Mouse (Mus musculus): ENCODE data around the gene Gramd1b. TPM values are rescaled to one million over a fixed set of nuclear protein-coding genes. Genes with fewer than 3 reads are reported as not detected.

Gene Gramd1b
- polyA plus RNA-seq, 1 experiment: 41.2 TPM

GRCm38 (mm10) chr9:40343053-40343652 lies 188.0 kb downstream of the Gramd1b start:
- TF ChIP-seq CTCF (IDR thresholded peaks at IDR 0.05; ENCODE audit: borderline replicate concordance, extremely low read depth, insufficient read depth, insufficient read length) (no peak), POLR2A (IDR thresholded peaks at IDR 0.05; ENCODE audit: borderline replicate concordance, extremely low read depth, insufficient read depth, insufficient read length, poor library complexity, severe bottlenecking) (no peak)

GRCm38 (mm10) chr9:40342101-40342500 lies 189.1 kb downstream of the Gramd1b start:
- DNase-seq (ENCODE audit: low read depth): no peak
- TF ChIP-seq CTCF (IDR thresholded peaks at IDR 0.05; ENCODE audit: borderline replicate concordance, extremely low read depth, insufficient read depth, insufficient read length) (no peak), POLR2A (IDR thresholded peaks at IDR 0.05; ENCODE audit: borderline replicate concordance, extremely low read depth, insufficient read depth, insufficient read length, poor library complexity, severe bottlenecking) (no peak)

More at GRCm38 (mm10) chr9:40343053-40343652, 188.0 kb downstream of the Gramd1b start:
- no peak for DNase-seq (ENCODE audit: low read depth)

- no peak for TF ChIP-seq POLR2A (IDR thresholded peaks at IDR 0.05; ENCODE audit: borderline replicate concordance, extremely low read depth, insufficient read depth, insufficient read length, poor library complexity, severe bottlenecking)
- TF ChIP-seq CTCF (IDR thresholded peaks at IDR 0.05; ENCODE audit: borderline replicate concordance, extremely low read depth, insufficient read depth, insufficient read length): no peak
- DNase-seq (ENCODE audit: low read depth): no peak
Observed at GRCm38 (mm10) chr9:40339578-40339977, 191.6 kb downstream of the Gramd1b start.

GRCm38 (mm10) chr9:40337131-40337820 lies 193.9 kb downstream of the Gramd1b start:
- DNase-seq (ENCODE audit: low read depth): peak; percentile 56
- TF ChIP-seq POLR2A (IDR thresholded peaks at IDR 0.05; ENCODE audit: borderline replicate concordance, extremely low read depth, insufficient read depth, insufficient read length, poor library complexity, severe bottlenecking): no peak
- no peak for TF ChIP-seq CTCF (IDR thresholded peaks at IDR 0.05; ENCODE audit: borderline replicate concordance, extremely low read depth, insufficient read depth, insufficient read length)

- no peak for TF ChIP-seq CTCF (IDR thresholded peaks at IDR 0.05; ENCODE audit: borderline replicate concordance, extremely low read depth, insufficient read depth, insufficient read length)
- no peak for TF ChIP-seq POLR2A (IDR thresholded peaks at IDR 0.05; ENCODE audit: borderline replicate concordance, extremely low read depth, insufficient read depth, insufficient read length, poor library complexity, severe bottlenecking)
- DNase-seq (ENCODE audit: low read depth): peak; percentile 85
Observed at GRCm38 (mm10) chr9:40336701-40337100, 194.5 kb downstream of the Gramd1b start.

- TF ChIP-seq POLR2A (IDR thresholded peaks at IDR 0.05; ENCODE audit: borderline replicate concordance, extremely low read depth, insufficient read depth, insufficient read length, poor library complexity, severe bottlenecking) (no peak), CTCF (IDR thresholded peaks at IDR 0.05; ENCODE audit: borderline replicate concordance, extremely low read depth, insufficient read depth, insufficient read length) (no peak)
- no peak for DNase-seq (ENCODE audit: low read depth)
Observed at GRCm38 (mm10) chr9:40334617-40335016, 196.6 kb downstream of the Gramd1b start.

- peak; percentile 86 for TF ChIP-seq CTCF (IDR thresholded peaks at IDR 0.05; ENCODE audit: borderline replicate concordance, extremely low read depth, insufficient read depth, insufficient read length)
- TF ChIP-seq POLR2A (IDR thresholded peaks at IDR 0.05; ENCODE audit: borderline replicate concordance, extremely low read depth, insufficient read depth, insufficient read length, poor library complexity, severe bottlenecking): no peak
- peak; percentile 76 for DNase-seq (ENCODE audit: low read depth)
Observed at GRCm38 (mm10) chr9:40333649-40334396, 197.4 kb downstream of the Gramd1b start.

GRCm38 (mm10) chr9:40332731-40333648 lies 198.2 kb downstream of the Gramd1b start:
- TF ChIP-seq CTCF (IDR thresholded peaks at IDR 0.05; ENCODE audit: borderline replicate concordance, extremely low read depth, insufficient read depth, insufficient read length) (no peak), POLR2A (IDR thresholded peaks at IDR 0.05; ENCODE audit: borderline replicate concordance, extremely low read depth, insufficient read depth, insufficient read length, poor library complexity, severe bottlenecking) (no peak)
- DNase-seq (ENCODE audit: low read depth): no peak

- TF ChIP-seq CTCF (IDR thresholded peaks at IDR 0.05; ENCODE audit: borderline replicate concordance, extremely low read depth, insufficient read depth, insufficient read length) (no peak), POLR2A (IDR thresholded peaks at IDR 0.05; ENCODE audit: borderline replicate concordance, extremely low read depth, insufficient read depth, insufficient read length, poor library complexity, severe bottlenecking) (no peak)
- peak; percentile 81 for DNase-seq (ENCODE audit: low read depth)
Observed at GRCm38 (mm10) chr9:40332326-40332725, 198.9 kb downstream of the Gramd1b start.

- no peak for TF ChIP-seq POLR2A (IDR thresholded peaks at IDR 0.05; ENCODE audit: borderline replicate concordance, extremely low read depth, insufficient read depth, insufficient read length, poor library complexity, severe bottlenecking)
- TF ChIP-seq CTCF (IDR thresholded peaks at IDR 0.05; ENCODE audit: borderline replicate concordance, extremely low read depth, insufficient read depth, insufficient read length): no peak
- DNase-seq (ENCODE audit: low read depth): no peak
Observed at GRCm38 (mm10) chr9:40331411-40332286, 199.5 kb downstream of the Gramd1b start.

Measured in brain, embryonic 14.5 days (tissue).